Mouse (Mus musculus) heart, adult 11 months (tissue): ENCODE measurements at regions not wholly inside any gene's neighbourhood (a gene's known extent, or its start where the extent isn't known, plus 50 kb on each side); places are given as distances from the start of the nearest gene placed in this dataset.

Source experiments
- DNase-seq: peaks from one replicate; pipeline ENCODE4 v3.0.0; 2022

DNA sequence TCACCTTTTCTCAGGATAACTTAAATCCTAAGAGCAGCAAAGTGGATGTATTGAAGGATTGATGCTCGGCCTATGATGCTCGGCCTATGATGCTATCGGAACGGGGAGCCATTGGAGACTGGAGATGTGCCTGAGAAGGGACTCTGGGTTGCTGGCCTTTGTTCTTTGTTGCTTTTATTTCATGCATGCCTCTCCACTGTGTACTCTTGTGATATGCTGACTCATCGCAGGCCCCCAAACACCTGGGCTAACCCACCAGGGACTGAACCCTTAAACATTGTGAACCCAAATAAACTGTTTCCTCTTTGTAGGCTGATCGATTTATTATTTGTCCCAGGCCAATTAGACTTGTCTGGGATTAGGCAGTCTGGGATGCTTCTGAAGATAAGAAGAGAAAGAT lies 61.9 kb downstream of the Pdcl3 start:
- peak; percentile 69 for DNase-seq

GRCm38 (mm10) chr1:39057304-39057703 lies 71.9 kb downstream of the Pdcl3 start:
- peak; percentile 74 for DNase-seq

DNA sequence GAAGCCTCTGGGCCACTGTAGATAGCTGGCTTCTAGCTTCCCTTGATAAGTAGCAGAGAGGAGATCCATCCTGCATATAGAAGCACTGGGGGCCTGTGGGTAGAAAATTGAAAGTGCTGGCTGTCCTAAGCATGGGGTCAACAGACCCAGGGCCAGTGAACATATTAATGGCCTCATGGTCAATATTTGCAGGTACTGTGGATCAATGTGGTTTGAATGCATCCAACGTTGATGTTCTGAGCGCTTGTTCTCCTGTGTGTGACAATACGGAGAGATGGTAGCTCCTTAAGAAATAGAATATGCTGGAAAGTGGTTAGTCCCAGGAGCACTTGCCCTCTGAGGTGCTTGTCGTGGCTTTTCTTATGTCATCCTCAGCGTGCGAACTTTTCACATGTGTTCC lies 77.1 kb downstream of the Pdcl3 start:
- DNase-seq = peak; percentile 56

GRCm38 (mm10) chr1:39063666-39064385 lies 78.4 kb downstream of the Pdcl3 start:
- DNase-seq = peak; percentile 81

DNA sequence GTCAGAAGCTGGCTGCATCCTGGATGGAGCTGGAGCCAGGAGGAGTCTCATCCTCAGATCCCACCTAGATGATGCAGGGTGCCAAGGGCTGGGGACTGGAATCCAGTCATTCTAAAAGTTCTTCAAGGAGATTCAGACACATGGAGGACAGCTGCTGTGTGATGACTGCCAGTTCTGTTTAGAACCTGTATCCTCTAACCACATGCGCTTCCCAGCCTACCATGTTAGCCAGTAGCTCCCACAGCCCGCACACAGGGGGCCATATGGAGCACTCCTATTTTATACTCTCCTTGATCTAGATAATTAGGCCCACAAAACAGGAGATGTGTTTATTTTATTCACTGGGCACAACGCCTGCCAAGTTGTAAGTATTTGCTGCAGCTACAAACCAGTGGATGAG lies 79.4 kb downstream of the Pdcl3 start:
- peak; percentile 76 for DNase-seq

DNA sequence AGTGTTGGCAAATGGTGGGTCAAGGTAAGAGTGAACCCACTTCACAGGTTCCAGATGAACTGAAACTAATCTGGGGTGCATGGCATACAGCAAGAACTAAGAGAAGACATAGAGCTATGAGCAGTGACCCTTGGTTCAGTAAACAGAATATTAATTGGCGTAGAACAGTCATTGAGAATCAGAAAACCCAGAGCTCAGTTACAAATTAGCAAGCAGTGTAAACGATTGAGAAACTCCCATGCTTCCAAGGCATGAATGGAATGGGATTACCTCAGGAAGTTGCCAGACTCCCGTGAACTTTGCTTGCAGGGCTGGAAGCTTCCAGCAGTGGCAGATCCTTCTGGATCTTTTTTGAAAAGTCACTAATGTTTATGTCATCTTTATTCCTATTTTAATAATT lies 82.5 kb downstream of the Pdcl3 start:
- DNase-seq = peak; percentile 1

- peak; percentile 70 for DNase-seq
Measured at GRCm38 (mm10) chr1:39069086-39069655, 83.8 kb downstream of the Pdcl3 start.

GRCm38 (mm10) chr1:39069676-39070075 lies 84.3 kb downstream of the Pdcl3 start:
- peak; percentile 68 for DNase-seq

- peak; percentile 71 for DNase-seq
Measured at GRCm38 (mm10) chr1:39075966-39076365, 90.6 kb downstream of the Pdcl3 start.

GRCm38 (mm10) chr1:39078584-39079315 lies 93.3 kb downstream of the Pdcl3 start:
- DNase-seq = peak; percentile 97

DNA sequence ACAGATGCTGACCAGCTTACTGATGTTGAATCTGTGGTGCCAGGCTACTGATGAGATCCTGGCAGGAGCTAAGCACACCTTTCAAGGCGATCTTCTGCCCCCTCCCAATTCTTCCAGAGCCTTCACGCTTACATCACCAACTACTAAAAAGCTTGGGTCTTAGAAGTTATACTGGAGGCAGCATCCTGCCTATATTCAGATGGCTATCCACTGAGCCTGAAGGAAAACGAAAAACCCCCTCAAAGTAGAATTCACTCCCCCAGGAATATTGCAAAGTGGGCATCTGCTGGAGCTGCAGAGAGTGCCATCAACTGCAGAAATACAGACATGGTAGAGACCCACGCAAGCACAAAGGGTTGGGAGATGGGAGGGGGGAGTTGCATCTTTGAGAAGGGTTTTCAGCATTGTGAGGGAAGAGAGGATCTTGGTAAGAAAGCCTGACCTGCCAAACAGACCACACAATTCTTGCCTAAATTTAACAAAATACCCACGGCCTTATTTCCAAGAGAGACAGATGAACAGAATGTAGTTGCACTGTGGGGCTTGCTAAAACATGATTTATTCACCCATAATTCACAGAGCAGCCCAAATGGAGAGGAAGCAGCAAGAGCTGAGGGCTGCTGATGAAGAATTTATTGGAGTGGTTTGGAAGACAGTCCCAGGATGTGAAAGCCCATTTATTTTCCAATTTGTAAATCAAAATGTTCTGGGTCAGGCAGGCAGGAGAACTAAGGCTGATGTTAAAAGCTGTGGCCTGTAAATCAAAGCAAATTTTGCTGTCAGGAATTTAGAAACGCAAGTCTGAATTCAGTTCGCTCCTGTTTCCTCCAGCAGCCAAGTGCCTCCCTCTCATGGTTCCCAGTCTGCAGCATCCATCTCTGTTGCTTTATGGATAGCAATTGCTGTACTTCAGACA lies 98.8 kb downstream of the Pdcl3 start:
- no peak for DNase-seq

DNA sequence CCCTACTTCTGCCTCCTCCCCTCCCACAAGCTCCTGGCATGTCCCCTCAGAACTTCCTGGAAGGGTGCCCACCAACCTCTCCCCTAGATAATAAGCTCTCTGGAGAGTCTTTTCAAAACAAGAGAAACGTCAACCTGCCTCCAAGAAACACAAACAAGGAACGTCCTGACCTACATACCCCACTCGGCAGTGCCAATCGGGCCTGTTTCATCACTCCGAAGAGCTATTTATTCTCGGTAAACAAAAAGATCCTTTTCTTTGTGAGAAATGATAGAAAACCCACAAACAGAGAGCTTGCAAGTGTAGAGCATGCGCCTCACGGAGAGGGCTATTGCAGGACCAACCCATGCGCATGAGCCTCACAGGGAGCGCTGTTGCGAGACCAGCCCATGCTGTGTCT lies 100.9 kb downstream of the Pdcl3 start:
- DNase-seq = peak; percentile 94

DNA sequence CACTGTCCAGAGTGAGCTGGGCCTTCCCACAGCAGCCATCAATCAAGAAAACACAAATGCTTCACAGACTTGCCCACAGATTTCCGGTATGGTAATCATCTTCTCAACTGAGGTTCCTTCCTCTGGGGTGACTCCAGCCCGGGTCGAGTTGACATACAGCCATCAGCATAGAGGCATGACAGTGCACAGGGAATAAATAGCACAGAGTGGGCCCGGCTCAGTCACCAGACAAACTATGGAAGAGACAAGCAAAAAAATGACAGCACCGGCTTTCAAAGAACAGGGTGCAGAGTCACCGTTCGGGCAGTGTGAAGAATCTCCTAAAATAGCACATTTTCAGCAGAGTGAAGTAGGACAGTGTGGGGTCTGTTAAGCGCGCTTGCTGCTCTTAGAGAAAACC lies 103.7 kb upstream of the Npas2 start:
- no peak for DNase-seq

- no peak for DNase-seq
Measured at GRCm38 (mm10) chr1:39091121-39091520, 102.4 kb upstream of the Npas2 start.

- no peak for DNase-seq
Measured at GRCm38 (mm10) chr1:39091638-39092037, 101.9 kb upstream of the Npas2 start.

DNA sequence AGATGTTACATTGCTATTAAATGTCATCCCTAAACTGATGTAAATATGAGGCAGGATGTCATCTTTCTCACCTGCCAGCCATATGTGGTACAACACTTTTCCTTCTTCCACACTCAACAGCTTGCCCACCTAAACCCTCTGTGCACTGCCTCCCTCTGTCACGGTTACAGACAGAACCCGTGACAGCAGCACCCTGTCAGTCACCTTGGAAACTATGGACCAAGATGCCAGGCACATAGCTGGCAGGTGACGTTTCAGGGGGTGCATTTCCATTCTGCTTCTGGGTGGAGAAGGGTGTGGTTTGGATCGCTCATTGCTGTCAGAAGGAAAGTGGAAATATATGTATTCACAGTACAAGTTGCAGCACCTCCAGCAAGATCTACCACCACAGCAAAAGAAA lies 100.2 kb upstream of the Npas2 start:
- DNase-seq = no peak

- DNase-seq = no peak
Measured at GRCm38 (mm10) chr1:39094001-39094400, 99.5 kb upstream of the Npas2 start.

DNA sequence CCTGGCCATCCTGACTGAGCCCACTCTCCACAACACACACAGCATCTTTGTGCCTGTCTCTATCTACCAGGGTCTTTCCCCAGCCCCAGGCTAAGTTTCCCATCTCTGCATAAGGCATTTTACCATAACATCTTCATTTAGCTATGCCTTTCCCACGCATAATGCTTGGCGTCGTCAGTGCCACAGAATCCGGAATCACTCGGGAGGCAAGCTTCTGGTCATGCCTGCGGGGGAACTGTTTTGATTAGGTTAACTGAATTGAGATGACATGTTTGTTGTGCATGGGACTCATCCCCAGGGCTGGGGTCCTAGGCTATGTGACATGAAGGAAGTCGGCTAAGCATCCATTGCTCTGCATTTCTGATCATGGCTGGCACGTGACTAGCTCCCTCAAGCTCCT lies 97.6 kb upstream of the Npas2 start:
- DNase-seq = no peak

DNA sequence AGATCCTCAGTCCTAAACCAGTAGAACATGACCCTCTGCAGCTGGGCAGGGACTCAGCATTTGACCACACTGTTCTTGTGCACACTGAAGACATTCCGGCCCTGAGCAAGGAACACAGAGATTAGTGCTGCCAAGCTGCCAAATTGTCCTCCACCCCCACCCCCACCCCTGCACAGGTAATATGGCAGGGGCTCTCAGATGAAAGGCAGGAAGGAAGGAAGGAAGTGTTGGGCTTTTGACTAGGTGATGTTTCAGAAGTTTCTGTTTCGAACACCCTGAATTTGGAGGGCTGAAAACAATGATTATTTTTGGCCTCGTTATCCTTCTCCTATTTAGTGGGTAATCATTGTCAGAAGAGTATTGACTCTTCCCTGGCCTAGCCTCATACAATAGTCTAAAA lies 96.8 kb upstream of the Npas2 start:
- DNase-seq = no peak

DNA sequence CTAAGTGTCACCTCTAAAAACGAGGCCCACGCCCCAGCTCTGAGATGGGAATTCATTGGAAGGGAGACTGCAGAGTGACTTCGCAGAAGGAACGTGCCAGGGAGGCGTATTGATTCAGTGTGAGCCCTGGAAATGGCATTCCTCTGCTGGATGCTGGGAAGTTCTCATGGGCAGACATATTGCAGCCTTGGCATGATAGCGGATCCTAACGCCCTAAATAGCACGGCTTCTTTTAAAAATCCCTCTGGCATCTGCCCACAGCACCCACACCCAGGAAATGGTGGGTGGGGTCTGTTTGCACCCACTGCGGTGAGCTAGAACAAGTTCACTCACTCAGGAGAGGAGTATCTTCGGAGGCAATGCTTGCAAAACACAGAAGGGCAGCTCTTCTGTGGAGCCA lies 96.0 kb upstream of the Npas2 start:
- no peak for DNase-seq

GRCm38 (mm10) chr1:39098154-39098553 lies 95.4 kb upstream of the Npas2 start:
- no peak for DNase-seq

DNA sequence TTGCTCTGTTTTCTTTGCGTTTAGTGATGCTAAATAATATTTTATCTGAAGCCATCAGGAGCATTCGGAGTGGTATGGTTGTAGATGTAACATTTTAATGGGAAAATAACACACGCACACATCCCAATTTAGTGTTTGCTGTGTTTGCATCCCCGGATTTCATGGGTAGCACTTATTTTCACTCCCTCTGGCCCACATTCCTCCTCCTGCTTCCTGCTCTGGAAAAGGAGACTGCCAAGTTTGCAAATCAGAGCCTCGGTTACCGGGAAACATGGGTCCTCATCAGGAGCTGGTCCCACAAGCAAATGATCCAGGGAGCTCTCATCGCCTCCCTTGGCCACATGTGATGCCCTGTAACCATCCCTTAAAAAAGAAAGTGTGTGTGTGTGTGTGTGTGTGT lies 94.3 kb upstream of the Npas2 start:
- no peak for DNase-seq

DNA sequence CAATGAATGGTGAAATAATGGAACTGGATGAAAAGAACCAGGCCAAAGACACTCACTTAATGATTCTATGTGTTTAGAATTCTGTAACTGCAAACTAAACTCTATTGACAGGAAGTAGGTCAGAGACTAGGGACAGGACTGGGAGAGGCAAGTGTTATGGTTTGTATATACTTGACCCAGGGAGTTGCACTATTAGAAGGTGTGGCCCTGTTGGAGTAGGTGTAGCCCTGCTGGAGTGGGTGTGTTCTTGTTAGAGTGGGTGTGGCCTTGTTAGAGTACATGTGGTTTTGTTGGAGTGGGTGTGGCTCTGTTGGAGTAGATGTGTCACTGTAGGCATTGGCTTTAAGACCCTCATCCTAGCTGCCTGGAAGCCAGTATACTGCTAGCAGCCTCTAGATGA lies 93.0 kb upstream of the Npas2 start:
- DNase-seq = peak; percentile 64
